Mouse (Mus musculus) gastrocnemius, adult 18-20 months (tissue): ENCODE measurements around the gene Gm49405. TPM values are rescaled to one million over a fixed set of nuclear protein-coding genes. Genes with fewer than 3 reads are reported as not detected.
"Not testable (repeated sequence)": the region's sequence is repeated elsewhere in the genome, so short reads cannot be mapped to it uniquely, and the experiment has no call there.

Experiments
- DNase-seq: peaks from one replicate; pipeline ENCODE4 v3.0.0; 2021; ENCODE audit warnings: low spot score
- total RNA-seq, 2 experiments: library from RNA; stranded (reverse); gene quantifications; 2 replicates each; pipeline ENCODE4 v1.2.3; 2021

The Gm49405 gene
- total RNA-seq, 2 experiments from 2014 or later = 0.14 to 0.40 TPM

DNA sequence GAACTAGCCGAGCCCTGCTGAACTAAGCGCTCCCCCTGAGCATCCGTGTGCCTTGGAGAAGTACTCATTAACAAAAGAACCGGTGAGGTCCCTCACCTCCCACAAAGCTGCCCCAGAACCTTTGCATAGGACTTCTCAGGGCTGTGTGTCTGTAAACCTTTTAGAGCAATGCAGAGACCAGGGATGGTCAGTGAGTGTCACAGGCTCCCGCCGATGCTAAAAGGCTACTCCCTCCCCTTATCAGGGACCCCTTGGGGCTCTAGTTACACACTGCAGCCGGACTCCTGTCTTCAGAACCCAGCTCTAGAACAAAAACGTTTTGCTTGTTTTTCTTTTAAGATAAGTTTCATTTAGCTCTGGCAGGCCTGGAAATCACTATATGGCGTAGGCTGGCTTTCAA, 12.6 kb downstream of the Gm49405 start:
- DNase-seq = no peak

DNA sequence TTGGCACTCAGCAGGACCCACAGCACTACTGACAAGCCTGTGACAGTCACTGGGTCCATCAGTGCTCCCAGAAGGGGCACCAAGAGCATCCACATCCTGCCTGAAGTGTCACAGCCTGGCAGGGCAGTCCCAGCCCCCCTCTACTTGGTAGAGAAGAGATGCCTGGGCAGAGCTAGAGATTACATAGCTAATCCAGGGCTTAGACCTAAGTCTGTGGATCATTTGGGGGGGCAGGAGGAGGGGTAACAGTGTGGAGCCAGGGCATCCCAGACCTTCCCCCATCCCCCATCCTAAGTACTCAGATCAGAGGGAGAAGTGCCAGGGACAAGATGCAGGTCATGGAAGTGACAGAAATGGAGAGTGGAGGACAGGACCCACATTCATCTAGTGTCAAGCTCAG, 14.4 kb downstream of the Gm49405 start:
- no peak for DNase-seq

DNA sequence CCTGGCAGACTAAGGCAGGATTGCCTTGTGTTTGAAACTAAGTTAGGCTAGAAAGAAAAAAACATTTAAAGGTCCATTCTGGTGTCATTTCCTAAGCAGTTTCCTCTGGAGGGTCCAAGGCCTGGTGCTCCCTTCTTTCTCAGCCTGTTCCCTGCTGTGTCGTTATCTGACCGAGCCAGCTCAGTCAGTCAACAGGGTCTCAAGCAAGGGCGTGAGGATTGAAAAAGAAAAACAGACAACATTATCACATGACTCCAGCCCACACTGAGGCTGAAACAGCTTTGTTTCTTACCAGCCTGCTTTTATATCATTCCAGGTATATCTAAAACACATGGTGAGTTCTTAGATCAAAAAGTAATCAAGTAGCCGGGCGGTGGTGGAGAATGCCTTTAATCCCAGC, 15.2 kb downstream of the Gm49405 start:
- no peak for DNase-seq

- no peak for DNase-seq
Observed at GRCm38 (mm10) chr19:4017921-4018587, 17.6 kb downstream of the Gm49405 start.

GRCm38 (mm10) chr19:4018743-4019583, 18.5 kb downstream of the Gm49405 start:
- DNase-seq = peak; percentile 92

GRCm38 (mm10) chr19:4023185-4023584, 22.8 kb downstream of the Gm49405 start:
- no peak for DNase-seq

DNA sequence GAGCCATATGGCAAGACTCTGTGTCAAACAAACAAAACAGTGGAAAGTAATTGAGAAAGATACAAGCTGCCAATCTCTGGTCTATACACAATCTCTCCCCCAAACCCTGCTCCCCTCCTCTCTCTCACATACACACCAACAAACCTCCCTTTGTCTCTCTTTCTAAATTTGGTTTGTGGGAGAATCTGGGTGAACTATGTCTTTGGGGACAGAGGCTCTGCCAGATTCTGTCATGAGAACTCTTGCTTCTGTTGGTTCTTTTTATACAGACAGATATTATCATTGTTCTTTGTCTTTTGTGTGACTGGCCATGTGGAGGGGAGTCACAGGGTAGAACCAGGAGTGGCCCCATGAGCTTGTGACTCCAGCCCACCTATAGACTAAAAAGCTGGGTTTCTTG, 27.1 kb downstream of the Gm49405 start:
- no peak for DNase-seq

DNA sequence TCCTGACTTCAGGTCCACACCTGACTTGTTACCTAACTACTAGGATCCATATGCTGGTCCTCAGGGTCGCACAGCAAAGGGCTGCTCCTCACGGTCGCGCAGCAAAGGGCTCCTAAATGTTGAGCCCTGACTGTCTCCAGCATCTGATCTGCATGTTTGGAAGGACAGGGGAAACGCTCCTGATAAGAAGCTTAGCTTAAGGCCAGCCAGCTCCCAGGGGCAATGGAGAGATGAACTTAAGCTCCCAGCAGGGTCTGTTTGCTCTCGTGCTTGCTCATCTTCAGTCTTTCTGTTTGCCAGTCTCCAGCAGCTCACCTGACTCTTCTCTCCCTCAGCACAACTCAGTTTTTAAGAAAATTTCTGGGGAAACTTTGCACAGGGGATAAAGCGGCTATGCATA, 32.2 kb downstream of the Gm49405 start:
- DNase-seq = no peak

GRCm38 (mm10) chr19:4033298-4033697, 32.9 kb downstream of the Gm49405 start:
- no peak for DNase-seq

DNA sequence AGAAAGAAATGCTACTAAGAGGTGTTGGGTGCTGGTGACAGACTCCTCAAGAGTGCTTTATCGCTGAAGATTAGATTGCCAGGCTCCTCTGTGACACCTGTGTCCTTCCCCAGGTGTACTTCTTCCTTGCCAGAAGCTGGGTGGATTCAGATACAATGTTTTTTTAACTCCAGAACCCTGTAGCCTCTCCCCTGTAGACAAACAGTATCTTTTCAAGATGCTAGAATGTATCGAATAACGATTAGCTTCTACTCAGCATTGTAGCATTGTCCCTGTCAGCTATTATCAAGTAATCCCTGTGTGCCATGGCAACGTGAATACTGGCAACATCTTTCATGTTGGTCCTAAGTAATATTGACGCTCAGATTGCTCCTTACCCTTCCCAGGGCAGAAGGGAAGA, 33.3 kb downstream of the Gm49405 start:
- DNase-seq = no peak

- no peak for DNase-seq
Observed at GRCm38 (mm10) chr19:4036327-4037045, 36.1 kb downstream of the Gm49405 start.

DNA sequence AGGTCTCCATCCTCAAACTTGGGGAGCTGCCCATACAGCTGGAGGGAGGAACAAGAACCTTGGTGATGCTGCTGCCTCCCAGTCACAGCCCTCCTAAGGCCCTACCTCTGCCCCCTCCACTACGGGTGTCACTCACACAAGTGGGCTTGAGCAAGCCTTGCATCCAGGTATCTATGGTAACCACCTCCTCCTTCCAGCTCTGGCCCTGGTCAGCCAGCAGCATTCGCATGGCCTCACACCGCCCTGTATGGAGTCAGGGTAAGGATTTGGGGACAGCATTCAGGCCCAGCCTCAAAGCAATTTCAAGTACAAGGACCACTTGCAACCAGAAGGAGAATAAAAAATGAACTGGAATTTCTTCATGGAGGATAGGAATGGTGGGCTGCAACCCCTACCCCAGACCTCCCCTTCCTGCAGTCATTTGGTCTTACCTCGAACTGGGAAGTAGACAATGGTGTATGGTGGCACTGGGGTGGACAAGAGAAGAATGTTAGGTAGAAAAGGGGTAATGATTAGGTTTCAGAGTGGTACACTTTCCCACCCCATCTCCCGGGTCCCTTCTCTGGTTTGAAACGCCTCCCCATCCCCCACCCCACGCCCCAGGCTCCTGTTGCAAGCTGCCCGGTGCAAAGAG, 36.8 kb downstream of the Gm49405 start:
- DNase-seq = not testable (repeated sequence)

GRCm38 (mm10) chr19:4037788-4038232, 37.4 kb downstream of the Gm49405 start, which contains the start of gene Gstp1:
Gene Gstp1, minus strand, starts transcription at chr19:4037985.
- peak; percentile 92 for DNase-seq

GRCm38 (mm10) chr19:4040941-4041340, 40.5 kb downstream of the Gm49405 start:
- DNase-seq = not testable (repeated sequence)

- DNase-seq = not testable (repeated sequence)
Observed at GRCm38 (mm10) chr19:4041500-4041899, 41.1 kb downstream of the Gm49405 start.

GRCm38 (mm10) chr19:4042124-4042523, 41.7 kb downstream of the Gm49405 start:
- peak; percentile 70 for DNase-seq

- not testable (repeated sequence) for DNase-seq
Observed at GRCm38 (mm10) chr19:4044109-4044508, 43.7 kb downstream of the Gm49405 start.

GRCm38 (mm10) chr19:4045966-4046865, 45.8 kb downstream of the Gm49405 start, which contains the start of gene Gstp2:
Gene Gstp2, minus strand, starts transcription at chr19:4046023.
- peak; percentile 88 for DNase-seq

GRCm38 (mm10) chr19:4046866-4047254, 46.4 kb downstream of the Gm49405 start:
- DNase-seq = no peak

GRCm38 (mm10) chr19:4047859-4048258, 47.4 kb downstream of the Gm49405 start:
- peak; percentile 79 for DNase-seq
